Mouse (Mus musculus) gastrocnemius, postnatal 4 days (tissue): Measurements from ENCODE around the gene Tmem259. TPM values are rescaled to one million over a fixed set of nuclear protein-coding genes. Genes with fewer than 3 reads are reported as not detected.

ENCODE experiments used
- DNase-seq, 2 experiments: peaks; one replicate each; pipeline ENCODE4 v3.0.0; 2021 to 2022; ENCODE audit warnings: low spot score in 2 of 2, mixed read lengths in 2 of 2
- total RNA-seq, 2 experiments: library from RNA; stranded (reverse); gene quantifications; 2 replicates each; pipeline ENCODE4 v1.2.3; 2021

Tmem259 gene
- total RNA-seq, 2 experiments from 2014 or later = 109 to 119 TPM

DNA sequence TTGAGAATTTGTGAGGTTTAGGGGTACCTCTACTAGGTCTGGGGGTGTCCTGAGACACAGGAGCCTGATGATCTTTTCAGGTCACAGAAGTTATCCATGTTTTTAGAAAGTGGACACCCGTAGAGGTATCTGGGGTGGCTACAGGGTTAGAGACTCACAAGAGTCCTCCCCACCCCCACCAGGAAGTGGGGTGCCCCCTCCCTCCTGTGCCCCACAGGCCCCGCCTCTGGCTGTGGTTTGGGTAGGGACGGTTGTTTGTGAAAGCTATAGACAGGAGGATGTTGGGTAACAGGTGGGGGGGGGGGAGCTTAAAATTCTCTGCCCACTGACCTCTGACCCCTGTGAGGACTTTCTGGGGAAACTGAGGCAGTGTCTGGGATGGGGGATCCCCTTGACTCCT, 33.2 kb upstream of the Tmem259 start:
- DNase-seq = no peak

DNA sequence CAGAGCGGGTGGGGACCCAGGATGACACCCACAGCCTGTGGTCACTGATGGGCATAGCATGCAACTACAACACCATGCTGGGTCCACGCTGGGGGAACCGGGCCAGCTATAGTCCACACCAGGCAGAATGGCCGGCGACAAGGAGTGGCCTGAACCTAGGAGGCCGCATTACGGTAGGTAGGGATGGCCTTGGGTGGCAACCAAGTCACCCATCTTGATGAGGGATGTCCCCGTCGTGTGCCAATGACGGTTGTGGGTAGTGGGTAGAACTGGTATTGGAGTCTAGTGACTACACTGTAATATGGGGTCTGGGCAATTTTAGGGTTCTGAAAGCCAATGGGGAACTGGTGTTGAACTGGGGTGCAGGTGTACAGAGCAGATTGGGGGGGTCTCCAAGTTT, 32.8 kb upstream of the Tmem259 start:
- no peak for DNase-seq

DNA sequence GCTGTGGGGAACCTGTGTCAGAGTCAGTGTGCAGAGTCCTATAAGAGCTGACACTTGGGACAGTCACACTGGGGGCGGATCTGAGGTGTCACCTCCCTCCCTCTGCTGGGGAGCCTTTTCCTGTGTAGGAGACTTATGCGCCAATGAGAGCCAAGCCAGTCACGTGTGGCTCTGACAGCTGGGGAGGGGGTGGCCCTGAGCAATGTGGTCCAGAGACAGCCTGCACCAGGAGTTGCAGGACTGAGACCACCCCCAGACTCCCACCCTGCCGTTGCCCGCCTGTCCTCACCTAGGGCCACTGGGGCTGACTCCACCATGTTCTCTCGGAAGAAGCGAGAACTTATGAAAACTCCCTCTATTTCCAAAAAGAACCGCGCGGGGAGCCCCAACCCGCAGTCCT, 32.4 kb upstream of the Tmem259 start, which contains the start of gene Arhgap45:
TSS of gene Arhgap45 (plus strand) at position 143 of the 400 bp plus-strand sequence.
- DNase-seq = no peak

DNA sequence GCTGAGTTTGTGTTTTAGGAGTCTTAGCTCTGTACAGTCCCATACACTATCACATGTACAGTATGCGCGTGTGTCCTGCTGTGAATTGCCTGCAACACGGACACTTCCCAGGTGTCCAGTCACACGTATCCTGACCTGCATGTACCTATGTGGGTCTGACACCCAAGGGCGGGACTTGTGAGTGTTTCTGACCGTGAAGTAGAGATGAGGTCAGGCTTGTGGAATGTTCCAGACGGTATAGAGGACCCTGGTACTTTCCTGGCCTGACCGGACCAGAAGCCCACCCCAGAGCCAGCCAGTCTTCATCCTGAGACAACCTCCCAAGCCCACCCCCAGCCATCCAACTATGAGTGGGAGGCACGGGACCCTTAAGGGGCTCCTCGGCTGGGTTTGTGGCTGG, 31.5 kb upstream of the Tmem259 start:
- DNase-seq = no peak

DNA sequence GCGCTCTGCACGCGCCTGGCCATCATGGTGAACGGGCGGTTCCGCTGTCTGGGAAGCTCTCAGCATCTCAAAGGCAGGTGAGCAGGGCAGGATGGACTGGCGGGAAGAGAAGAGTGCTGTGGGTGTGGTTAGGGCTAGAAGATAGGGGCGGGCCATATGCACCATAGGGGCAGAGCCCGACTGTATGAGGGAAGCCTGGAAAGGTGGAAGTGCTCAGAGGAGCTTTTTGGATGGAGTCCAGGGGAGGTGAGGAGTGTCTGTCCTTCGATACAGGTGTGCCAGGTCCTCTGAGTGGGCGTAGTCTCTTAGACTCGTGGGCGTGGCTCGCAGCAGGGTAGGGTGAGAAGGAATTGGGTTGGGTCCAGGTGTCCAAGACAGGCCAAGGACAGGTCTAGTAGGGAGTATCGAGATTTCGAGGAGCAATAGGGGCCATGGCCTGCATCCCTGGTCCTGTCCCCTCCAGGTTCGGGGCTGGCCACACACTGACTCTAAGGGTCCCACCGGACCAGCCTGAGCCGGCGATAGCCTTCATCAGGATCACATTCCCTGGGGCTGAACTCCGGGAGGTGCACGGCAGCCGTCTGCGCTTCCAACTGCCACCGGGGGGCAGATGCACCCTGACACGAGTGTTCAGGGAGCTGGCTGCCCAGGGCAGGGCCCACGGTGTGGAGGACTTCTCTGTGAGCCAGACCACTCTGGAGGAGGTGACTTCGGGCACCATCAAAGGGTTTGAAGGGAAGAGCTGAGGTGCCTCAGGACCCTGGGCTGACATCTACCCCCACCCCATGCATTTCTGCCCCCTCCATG, 30.6 kb upstream of the Tmem259 start:
- no peak for DNase-seq

DNA sequence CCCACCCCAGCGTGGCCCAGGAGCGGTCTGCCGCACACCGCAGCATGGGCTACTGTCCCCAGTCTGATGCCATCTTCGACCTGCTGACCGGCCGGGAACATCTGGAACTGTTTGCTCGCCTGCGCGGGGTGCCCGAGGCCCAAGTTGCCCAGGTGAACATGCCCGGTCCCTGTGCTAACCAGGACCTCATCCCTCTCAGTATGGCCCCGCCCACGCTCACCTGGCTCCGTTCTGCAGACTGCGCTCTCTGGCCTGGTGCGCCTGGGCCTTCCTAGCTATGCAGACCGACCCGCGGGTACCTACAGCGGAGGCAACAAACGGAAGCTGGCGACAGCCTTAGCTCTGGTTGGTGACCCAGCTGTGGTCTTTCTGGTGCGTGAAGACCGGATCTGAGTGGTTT, 29.5 kb upstream of the Tmem259 start:
- DNase-seq = no peak

DNA sequence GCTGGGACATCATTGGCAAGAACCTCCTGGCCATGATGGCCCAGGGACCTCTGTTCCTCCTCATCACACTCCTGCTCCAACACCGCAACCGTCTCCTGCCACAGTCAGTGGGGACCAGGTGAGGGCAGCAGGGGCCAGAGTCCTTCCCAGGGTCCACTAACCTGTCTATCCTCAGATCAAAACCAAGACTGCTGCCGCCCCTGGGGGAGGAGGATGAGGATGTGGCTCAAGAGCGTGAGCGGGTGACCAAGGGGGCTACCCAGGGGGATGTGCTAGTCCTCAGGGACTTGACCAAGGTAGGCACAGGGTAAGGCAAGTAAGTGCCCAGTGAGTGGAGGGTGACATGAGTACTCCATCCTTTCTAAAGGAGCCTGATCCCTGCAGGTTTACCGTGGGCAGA, 27.6 kb upstream of the Tmem259 start:
- no peak for DNase-seq

DNA sequence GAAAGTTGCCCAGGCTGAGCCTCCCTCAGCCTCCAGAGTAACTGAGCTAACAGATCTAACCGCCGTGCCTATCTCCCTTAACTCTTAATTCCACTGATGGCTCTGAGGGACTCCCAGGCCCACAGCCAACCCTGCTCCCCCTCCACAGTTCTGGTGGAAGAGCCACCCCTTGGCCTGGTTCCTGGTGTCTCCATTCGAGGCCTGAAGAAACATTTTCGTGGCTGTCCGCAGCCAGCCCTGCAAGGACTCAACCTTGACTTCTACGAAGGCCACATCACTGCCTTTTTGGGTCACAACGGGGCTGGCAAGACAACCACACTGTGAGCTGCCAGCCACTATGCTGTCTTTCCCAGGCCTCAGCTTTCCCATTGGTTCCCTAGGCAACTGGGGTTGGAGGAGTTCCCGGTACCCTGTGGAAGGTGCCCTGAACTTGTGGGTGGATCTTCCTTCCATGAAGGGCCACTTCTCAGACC, 20.1 kb upstream of the Tmem259 start:
- DNase-seq = no peak

DNA sequence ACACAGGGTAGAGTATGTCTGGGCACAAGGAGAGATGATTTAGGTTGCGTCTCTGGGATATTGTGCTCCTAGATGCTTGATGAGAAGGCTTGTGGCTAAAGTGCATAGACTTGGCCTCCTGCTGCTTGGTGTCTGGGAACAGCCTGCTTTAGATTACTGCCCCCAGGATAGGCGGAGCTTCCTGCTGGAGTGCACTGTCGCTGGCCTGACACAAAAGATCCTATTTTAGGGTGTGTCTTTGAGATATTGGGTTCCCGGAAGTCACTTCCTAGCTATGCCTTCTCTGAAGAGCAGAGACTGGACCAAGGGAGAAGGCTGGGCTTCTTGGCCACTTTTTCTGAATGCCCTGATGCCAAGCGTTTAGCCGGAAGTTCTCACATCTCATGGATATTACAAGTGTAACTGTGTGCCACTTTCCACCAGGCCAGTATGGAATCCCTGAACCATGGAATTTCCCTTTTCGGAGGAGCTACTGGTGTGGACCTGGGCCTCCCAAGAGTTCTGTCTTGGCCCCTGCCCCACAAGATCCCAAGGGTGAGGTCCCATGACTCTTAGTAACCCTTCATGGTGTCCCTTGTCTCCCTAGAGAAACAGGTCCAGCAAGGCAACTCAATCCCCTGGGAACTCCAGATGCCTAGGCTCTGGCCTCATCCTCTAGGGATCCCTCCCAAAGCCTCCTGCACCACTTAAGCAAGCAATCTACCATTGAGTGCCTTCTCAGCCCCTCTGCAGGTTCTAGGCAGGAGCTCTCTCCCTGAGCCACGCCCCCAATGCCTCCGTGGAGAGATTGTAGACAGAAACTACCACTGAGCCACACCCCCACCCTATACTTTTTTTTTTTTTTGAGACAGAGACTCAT, 19.5 kb upstream of the Tmem259 start:
- DNase-seq = no peak

DNA sequence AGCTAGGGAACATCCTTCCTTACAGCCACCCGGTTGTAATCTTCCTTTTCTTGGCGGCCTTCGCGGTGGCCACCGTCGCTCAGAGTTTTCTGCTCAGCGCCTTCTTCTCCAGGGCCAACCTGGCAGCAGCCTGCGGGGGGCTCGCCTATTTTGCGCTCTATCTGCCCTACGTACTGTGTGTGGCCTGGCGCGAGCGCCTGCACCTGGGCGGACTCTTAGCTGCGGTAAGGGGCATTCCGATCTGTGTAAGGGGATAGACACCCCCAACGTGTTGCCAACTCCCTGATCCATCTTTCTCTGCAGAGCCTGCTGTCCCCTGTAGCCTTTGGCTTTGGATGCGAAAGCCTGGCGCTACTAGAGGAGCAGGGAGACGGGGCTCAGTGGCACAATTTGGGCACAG, 18.7 kb upstream of the Tmem259 start:
- DNase-seq = no peak

DNA sequence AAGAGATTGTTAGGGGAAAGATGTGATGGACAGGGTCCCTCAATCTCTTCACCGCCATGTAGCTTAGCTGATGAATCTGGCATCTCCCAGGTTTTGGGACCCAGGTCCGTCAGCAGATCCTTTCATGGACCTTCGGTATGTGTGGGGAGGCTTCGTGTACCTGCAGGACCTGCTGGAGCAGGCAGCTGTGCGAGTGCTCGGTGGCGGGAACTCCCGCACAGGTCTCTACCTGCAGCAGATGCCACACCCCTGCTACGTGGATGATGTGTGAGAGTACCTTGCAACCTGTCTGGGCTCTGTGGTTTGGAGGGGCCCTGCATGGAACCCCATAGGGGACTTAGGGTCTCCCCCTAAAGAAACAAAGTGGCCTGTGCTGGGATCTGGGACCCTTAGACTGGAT, 17.8 kb upstream of the Tmem259 start:
- no peak for DNase-seq

DNA sequence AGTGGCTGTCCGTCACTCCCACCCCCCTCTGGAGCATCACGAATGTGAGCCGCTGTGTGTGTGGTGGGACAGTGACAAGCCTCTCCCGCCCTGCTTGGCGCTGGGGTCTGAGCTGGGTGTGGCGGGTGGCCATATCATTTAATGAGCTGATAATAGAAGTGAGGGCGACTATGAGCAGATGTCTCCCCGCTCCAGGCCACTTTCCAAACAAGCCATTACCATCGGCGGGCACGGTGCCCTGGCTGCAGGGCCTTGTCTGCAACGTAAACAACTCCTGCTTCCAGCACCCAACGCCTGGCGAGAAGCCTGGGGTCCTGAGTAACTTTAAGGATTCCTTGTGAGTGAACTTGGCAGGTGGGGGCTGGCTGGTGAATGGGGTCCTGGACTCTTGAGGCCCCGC, 13.7 kb upstream of the Tmem259 start:
- DNase-seq = no peak

DNA sequence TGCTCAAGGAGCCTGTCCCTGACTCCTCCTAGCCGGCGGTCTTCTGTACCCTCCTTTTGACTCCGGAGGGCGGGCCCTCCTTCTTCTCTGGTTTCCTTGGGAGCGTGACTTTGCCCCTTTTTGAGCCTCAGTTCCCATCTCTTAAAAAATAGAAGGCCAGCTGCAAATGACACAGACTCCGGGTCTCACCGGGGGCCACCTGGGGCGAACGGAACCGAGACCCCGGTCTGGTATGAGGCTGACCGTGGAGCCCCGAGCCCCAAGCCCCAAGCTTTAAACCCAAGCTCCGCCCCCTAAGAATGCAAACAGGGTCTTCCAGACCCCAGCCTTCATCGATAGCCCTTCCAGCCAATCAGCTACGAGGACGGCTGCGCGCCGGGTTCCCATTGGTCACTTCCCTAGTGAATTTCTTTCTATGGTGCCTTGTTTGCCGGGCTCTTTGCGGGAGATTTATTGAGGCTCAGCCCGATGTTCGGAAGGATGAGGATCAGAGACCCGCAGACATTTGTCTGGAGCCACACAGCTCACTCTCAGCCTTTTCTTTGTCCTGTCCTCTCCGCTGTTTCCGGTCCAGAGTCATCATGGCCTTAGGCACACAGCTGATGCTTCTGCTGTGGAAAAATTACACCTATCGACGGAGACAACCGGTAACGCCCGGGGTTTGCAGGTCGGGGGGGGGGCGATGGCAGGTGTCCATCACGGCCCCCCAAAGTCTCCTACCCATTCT, 13.1 kb upstream of the Tmem259 start:
- peak in 1 of 2 experiments; percentile 64 for DNase-seq

DNA sequence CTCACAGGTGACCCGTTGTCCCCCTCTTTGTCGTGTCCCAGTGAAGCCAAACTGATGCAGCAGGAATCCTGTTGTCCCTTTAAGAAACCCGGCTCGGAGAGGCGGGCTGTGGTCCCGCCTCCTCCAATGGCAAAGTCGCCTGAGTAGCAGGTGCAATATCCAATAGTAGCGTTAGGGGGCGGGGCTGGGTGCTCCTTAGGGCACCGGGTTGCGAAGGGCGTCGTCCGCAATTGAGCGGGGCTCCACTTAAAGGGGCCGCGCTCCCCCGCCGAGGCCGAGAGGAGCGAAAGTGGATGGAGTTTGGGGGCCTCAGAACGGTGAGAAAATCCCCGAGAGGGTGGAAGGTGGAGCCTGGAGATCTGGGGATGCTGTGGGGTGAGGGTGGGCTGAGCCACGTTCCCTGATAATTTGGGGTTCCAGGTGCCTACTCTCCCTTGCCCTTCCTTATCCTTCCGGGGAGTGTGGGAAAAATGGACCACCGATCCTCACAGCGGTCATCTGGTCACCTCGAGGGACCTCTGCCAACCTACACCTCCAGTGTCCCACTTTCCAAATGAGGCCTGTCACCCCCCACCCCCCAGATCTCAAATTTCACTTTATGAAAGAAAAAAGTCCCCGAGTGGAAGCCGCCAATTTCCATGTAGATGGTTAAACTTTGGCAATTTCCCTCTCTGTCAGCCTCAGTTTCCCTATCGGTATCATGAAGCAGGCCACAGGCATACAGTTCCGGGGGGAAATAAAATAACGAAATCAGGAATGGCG, 12.3 kb upstream of the Tmem259 start, which contains the start of gene Abca7:
TSS of gene Abca7 (plus strand) at position 223 of the 762 bp plus-strand sequence.
- DNase-seq = peak; percentile 97 to 98

DNA sequence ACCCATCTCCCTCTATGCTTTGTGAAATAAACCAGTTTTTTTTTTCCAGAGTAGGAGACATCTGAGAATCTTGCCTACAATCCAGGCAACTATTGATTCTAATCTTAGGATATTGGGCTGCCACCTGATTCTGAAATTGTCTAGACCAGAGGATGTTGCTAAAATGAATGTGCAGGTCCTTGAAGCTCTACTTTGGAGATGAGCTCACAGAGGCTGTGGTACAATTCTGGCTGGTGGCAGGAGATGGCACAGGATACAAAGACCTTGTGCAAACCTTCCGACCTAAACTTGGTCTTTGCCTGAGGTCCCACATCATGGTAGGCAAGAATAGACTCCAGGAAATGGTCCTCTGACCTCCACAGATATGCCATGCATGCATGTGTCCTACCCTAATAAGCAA, 11.5 kb upstream of the Tmem259 start:
- no peak for DNase-seq

DNA sequence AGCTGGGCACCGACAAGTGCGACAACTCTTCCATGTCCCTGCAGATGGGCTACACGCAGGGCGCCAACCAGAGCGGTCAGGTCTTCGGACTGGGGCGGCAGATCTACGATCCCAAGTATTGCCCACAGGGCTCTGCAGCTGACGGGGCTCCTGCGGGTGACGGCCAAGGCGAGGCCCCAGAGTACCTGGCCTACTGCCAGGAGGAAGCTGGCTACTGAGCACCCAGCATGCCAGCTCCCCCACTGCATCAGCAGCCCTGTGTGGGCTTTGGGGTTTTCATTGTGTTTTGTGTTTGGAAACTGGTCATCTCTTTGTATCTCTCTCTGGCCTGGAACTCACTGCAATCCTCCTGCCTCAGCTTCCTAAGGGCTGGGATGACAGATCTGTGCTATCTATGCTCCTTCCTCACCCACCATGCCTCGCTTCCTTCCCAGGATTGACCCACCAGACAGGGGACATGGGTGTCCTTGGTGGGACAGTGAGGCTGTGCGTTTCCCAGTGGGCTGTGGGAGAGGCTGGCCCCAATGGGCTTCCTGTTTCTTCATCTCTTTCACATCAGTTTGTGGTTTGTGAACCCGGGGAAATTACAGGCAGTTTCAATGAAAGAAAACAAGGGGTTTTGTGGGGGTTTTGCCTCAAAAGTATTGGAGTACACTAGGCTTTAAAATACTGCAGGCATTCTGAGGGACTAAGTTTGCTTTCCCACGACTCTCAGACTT, 10.4 kb upstream of the Tmem259 start:
- DNase-seq = no peak

DNA sequence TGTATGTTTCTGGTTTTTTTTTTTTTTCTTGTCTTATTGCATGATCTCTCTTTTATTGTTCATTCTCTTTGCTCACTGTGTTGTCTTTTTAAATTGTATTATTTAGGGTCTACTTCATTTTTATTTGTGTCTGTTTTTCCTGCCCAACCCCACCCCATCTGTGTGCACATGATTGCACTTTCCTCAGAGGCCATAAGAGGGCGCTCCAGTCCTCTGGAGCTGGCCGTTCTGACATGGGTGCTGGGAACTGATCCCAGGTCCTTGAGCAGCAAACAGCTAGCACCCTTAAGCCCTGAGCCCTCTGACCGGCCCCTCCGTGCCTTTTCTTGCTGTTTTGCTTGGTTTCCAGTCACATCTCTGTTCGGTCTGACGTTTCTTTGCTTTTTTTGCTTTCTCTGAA, 7.4 kb upstream of the Tmem259 start:
- DNase-seq = no peak

DNA sequence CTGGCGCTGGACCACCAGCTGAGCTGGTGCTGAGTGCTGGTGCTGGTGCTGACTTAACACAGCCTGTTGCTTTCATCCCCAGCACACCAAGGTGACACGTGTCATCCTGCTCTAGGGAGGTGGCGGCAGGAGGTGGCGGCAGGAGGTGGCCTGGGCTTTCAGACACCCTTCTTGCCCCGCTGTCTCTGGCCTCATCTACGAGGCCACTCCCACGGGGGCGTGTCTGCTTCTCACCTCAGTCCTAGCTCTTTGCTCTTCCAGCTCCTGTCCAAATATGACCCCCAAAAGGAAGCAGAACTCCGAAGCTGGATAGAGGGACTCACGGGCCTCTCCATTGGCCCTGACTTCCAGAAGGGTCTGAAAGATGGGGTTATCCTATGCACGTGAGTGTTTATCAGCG, 7.0 kb upstream of the Tmem259 start:
- DNase-seq = no peak

DNA sequence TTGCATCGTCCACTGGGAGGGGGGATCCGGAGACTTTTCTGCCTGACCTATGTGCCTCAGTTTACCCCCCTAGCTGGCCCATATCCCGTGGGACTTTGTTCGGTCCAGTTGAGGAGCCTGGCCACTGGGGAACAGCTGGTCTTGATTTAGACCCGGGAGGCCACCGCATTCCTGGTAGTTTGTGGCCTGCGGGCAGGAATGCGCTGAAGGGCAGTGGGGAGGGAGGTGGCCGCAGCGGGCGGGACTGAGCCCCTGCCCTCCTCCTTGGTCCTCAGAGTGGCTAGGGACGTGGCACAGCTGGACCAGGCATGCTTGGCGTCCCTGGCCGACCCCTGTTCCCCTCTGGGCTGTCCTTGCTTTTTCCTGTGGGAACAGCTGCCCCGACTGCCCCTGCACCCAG, 5.7 kb upstream of the Tmem259 start:
- DNase-seq = no peak

DNA sequence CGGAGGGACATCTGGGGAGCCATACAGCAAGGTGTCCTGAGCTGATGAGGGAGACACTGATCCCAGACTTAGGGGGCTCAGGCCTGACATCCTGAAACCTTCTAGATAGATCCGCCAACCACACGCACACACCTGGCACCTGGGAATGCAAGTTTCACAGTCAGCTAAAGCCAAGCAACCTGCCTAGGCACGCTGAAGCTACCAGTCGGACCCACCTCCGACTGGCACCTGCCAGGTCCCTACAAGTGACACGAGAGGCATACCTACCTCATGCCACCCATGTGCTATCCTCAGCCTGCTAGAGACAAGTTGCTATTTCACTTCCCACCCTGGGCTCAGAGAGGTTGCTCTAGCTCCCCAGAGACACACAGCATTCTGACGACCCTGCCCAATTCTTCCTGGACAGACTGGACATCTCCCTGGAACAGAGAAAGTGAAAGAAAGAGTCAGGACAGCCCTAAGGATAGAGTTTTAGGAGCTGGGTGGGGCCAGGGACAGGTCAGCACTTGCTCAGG, 5.2 kb upstream of the Tmem259 start:
- no peak for DNase-seq
